Mouse (Mus musculus): ENCODE results near the gene Ttc3.

DNA sequence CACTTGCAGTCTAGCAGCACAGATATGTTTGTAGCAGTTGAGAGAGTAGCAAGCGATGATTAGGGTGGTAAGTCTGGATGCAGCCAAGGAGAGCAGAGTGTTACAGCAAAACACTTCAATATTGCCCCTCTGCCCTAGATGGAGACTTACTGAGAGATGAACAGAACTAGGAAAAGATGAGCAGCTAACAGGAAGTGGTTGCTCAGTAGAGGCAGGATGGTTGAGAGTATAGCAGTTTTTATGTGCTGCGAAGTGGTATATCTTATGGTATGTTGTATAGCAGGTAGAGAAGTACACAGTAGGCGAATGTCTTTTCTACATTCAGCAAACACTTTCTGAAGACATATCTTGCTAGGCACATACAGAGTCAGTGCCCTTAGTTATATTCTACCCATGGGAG lies 12.9 kb downstream of the Ttc3 start:
- TF ChIP-seq CTCF (IDR thresholded peaks at IDR 0.05; ENCODE audit: low read depth, low read length): no peak
- no peak for TF ChIP-seq POLR2A (IDR thresholded peaks at IDR 0.05; ENCODE audit: borderline replicate concordance, low read depth, low read length)

Data from bone marrow macrophage, adult 2 months (primary cell).